Mouse (Mus musculus) limb, embryonic 11.5 days (tissue): ENCODE results near the gene Timm29. TPM values are rescaled to one million over a fixed set of nuclear protein-coding genes. Genes with fewer than 3 reads are reported as not detected.

Experiments used
- ATAC-seq: fragments of 200-750 bp; cut with Nextera tagmentation; 2 replicates; pipeline ENCODE4 v1.8.0; 2017; ENCODE audit warnings: low read depth; ENCODE audit not compliant: insufficient number of reproducible peaks, low FRiP score, low TSS enrichment
- DNase-seq: peaks from one replicate; pipeline ENCODE4 v3.0.0-alpha.2; 2015; ENCODE audit warnings: low spot score
- H3K27ac ChIP-seq: fragments of 300-500 bp; sonication (generic); replicated peaks from 2 replicates; pipeline ENCODE4 v1.5.1; 2014; ENCODE audit warnings: low read depth, mild to moderate bottlenecking, low read length
- H3K27me3 ChIP-seq: fragments of 300-500 bp; sonication (generic); 2 replicates; pipeline ENCODE4 v1.6.1; 2014; ENCODE audit warnings: mild to moderate bottlenecking, low read length, mixed read lengths; ENCODE audit not compliant: control insufficient read depth, insufficient read depth
- H3K36me3 ChIP-seq: fragments of 300-500 bp; sonication (generic); 2 replicates; pipeline ENCODE4 v1.6.1; 2014; ENCODE audit warnings: mild to moderate bottlenecking, low read length, moderate library complexity, mixed read lengths; ENCODE audit not compliant: control insufficient read depth, insufficient read depth
- H3K4me1 ChIP-seq: fragments of 300-500 bp; sonication (generic); 2 replicates; pipeline ENCODE4 v1.6.1; 2014; ENCODE audit warnings: low read length, mixed read lengths; ENCODE audit not compliant: control insufficient read depth, insufficient read depth
- H3K4me2 ChIP-seq: fragments of 300-500 bp; sonication (generic); 2 replicates; pipeline ENCODE4 v1.6.1; 2014; ENCODE audit warnings: low read depth, mild to moderate bottlenecking, moderate library complexity; ENCODE audit not compliant: severe bottlenecking
- H3K4me3 ChIP-seq: fragments of 300-500 bp; sonication (generic); 2 replicates; pipeline ENCODE4 v1.5.1; 2014; ENCODE audit warnings: low read depth, low read length
- H3K9ac ChIP-seq: fragments of 300-500 bp; sonication (generic); 2 replicates; pipeline ENCODE4 v1.6.1; 2014; ENCODE audit warnings: mild to moderate bottlenecking, low read length
- H3K9me3 ChIP-seq: fragments of 300-500 bp; sonication (generic); 2 replicates; pipeline ENCODE4 v1.6.1; 2016; ENCODE audit warnings: low read length; ENCODE audit not compliant: control insufficient read depth
- WGBS: fragments of 180-500 bp; shearing (Covaris S2); extraction: QIAGEN DNeasy Blood & Tissue Kit; methylation state at CpG from one replicate; pipeline ENCODE4 v1.1.7; 2014; 5-methylcytosine and 5-hydroxymethylcytosine counted together
- polyA plus RNA-seq: library from polyadenylated mRNA; unstranded; fragments of >200 nt; fragmentation: Nextera tagmentation; extraction: Ambion mirVana; gene quantifications from 2 replicates; pipeline ENCODE4 v1.2.1, GENCODE M21; 2014

Gene Timm29
- polyA plus RNA-seq, 1 experiment from 2014 or later: 44.9 TPM

DNA sequence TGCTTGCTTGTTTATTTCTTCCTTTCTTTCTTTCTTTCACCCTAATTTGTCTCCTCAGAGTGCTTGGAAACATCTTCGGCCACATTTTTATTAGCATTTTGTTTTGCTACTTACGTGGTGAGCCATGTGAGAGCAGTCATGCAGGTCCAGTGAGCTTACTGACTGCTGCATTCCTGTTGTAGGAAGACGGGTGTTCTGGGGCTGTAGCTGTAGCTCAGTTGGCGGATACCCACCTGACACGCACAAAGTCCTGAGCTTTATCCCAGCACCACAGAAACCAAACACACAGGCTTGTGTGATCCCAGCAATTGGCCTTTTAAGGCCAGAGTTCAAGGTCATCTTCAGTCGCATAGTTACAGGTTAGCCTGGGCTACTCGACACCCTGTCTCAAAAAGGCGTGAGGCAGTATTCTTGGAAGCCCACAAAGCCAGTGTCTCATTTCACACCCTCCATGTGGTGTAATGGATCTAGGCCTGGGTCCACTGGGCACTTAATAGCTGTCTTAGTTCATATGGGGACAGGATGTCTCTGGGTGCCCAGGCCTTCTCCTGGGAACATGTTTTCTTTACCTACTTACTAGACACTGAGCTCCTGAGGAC, 23.8 kb upstream of the Timm29 start:
- no peak overlapping the region for H3K4me2 ChIP-seq
- no peak overlapping the region for H3K4me3 ChIP-seq
- H3K4me1 ChIP-seq: no peaks in the 10 kb centered on the region
- peaks cover 16% of the 10 kb centered on the region for H3K36me3 ChIP-seq
- no peaks in the 10 kb centered on the region for H3K27me3 ChIP-seq
- H3K9ac ChIP-seq: no peak overlapping the region
- DNase-seq: no peak
- WGBS: 89% methylated on average over 8 of the region's 8 CpGs
- no peak overlapping the region for H3K27ac ChIP-seq
- no peaks in the 10 kb centered on the region for H3K9me3 ChIP-seq
- ATAC-seq: no peak

DNA sequence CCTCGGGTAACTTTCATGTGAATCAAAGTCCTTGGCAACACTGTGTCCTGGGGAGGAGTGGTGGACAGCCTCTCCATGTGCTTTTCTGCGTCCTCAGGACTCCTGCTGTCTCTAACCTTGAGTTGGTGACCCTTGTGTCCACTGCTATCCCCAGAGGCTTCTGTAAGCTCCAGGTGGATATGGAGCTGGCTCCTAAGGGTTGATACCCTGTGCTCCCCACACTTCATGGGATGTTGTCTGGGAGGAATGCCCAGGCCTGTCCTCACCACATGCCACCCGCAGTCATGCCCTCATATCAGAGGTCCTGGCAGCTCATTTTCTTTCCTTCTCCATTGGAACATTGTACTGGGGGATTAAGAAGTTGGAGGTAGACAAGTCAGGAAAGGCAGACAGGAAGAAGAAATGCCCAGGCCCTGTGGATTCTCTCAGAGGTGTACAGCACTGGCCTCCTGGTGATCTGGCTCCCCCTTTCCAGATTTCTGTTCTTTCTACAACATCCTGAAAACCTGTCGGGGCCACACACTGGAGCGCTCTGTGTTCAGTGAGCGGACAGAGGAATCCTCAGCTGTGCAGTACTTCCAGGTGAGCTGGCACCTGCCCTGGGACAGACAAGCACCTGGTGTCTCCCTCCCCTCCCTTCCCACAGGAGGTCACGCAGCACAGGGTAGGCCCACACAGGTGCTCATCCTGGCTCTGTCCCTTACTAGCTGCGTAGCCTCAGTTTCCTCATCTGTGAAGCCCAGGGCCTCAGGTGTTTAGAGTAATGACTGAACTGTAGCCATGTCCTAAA, 18.3 kb upstream of the Timm29 start:
- Histone ChIP-seq H3K36me3 (peaks cover 33% of the 10 kb centered on the region), H3K4me2 (no peak overlapping the region), H3K9me3 (no peaks in the 10 kb centered on the region), H3K27me3 (no peaks in the 10 kb centered on the region), H3K9ac (no peak overlapping the region), H3K4me1 (no peaks in the 10 kb centered on the region), H3K4me3 (no peak overlapping the region), H3K27ac (no peak overlapping the region)
- 93% methylated on average over 8 of the region's 8 CpGs for WGBS
- DNase-seq (no peak), ATAC-seq (no peak)

DNA sequence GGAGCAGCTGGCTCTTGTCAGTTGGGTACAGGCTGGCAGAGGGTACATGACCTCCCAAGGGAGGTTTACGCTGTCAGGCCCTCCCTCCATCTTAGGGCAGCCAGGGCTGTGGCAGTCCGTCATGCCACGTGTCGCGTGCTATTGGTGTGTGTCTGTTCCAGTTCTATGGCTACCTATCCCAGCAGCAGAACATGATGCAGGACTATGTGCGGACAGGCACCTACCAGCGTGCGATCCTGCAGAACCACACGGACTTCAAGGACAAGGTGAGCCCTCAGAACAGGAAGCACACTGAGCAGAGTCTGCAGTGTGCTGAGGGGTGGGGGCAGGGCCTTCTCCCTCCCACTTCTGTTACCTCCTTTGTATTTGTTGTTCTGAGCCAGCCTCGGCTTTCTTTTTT, 17.3 kb upstream of the Timm29 start:
- no peaks in the 10 kb centered on the region for H3K27me3 ChIP-seq
- WGBS: 94% methylated on average over 10 of the region's 10 CpGs
- H3K4me2 ChIP-seq: no peak overlapping the region
- DNase-seq (no peak), ATAC-seq (no peak)
- no peaks in the 10 kb centered on the region for H3K4me1 ChIP-seq
- H3K9me3 ChIP-seq: no peaks in the 10 kb centered on the region
- peaks cover 37% of the 10 kb centered on the region for H3K36me3 ChIP-seq
- H3K9ac ChIP-seq: no peak overlapping the region
- no peak overlapping the region for H3K4me3 ChIP-seq
- no peak overlapping the region for H3K27ac ChIP-seq

DNA sequence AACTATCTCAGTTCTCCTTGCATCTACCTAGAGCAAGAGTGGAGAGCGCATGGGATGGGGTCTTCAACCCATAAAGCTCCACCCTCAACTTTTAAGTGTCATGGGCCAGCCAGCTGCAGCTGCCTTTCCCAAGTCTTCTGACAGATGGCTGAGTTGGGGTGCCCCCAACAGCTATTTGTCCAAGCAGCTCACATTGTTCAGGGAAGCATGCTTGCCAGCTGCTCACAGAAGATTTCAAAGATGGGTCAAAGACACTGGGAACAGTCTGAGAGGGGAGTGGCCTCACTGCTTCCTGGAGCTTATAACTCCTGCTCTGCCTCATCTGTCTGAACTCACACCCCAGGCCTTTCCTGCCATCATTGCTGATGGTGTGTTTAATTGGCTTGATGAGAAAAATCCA, 16.2 kb upstream of the Timm29 start:
- Histone ChIP-seq H3K4me2 (no peak overlapping the region), H3K9ac (no peak overlapping the region), H3K36me3 (peaks cover 40% of the 10 kb centered on the region), H3K4me3 (no peak overlapping the region), H3K4me1 (no peaks in the 10 kb centered on the region), H3K27ac (no peak overlapping the region), H3K27me3 (no peaks in the 10 kb centered on the region), H3K9me3 (no peaks in the 10 kb centered on the region)
- no peak for DNase-seq
- 91% methylated on average over 1 of the region's 1 CpGs for whole genome bisulfite sequencing
- ATAC-seq: no peak

DNA sequence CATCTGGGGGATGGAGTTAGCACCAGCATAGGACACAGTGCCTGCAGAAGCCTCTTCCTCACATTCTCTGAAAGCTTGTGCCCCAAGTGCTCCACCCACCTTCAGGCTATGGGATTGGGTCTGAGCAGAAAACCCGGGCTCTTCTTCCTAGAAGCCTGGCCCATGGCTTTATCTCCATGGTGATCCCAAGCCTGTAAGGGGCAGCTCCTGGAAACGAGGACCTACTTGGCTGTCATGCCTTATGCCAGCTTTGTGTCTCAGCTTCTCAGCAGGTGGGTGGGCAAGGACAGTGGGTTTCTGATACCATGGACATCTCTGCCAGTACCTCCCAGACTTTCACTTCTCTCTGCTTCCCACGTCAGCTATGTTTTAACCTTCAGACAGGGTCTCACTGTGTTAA, 14.3 kb upstream of the Timm29 start:
- Histone ChIP-seq H3K27ac (no peak overlapping the region), H3K4me1 (no peaks in the 10 kb centered on the region), H3K9me3 (no peaks in the 10 kb centered on the region), H3K27me3 (no peaks in the 10 kb centered on the region), H3K36me3 (peaks cover 41% of the 10 kb centered on the region), H3K4me3 (no peak overlapping the region), H3K9ac (no peak overlapping the region), H3K4me2 (no peak overlapping the region)
- no peak for DNase-seq
- WGBS: 85% methylated on average over 3 of the region's 3 CpGs
- no peak for ATAC-seq

DNA sequence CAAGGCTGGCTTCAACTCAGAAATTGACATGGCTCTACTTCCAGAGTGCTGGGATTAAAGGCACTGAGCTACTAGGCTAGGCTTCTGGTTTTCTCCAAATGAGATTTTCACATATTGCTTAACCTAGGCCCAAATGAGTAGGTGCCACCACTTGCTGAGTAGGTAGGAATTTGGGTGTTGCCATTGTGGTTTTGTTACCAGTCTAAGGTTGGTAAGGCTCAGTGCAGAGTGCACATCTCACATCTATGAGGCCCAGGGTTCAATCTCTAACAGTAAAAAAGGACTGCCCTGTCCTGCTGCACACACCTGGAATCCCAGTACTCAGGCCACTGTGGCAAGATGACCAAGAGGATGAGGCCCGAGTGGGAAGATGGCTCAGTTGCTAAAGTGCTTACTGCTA, 7.1 kb upstream of the Timm29 start:
- no peaks in the 10 kb centered on the region for H3K27me3 ChIP-seq
- no peaks in the 10 kb centered on the region for H3K9me3 ChIP-seq
- H3K4me3 ChIP-seq: no peak overlapping the region
- DNase-seq: no peak
- no peak for ATAC-seq
- no peaks in the 10 kb centered on the region for H3K4me1 ChIP-seq
- no peak overlapping the region for H3K4me2 ChIP-seq
- H3K9ac ChIP-seq: no peak overlapping the region
- 93% methylated on average over 1 of the region's 1 CpGs for WGBS
- H3K36me3 ChIP-seq: peaks cover 49% of the 10 kb centered on the region
- no peak overlapping the region for H3K27ac ChIP-seq

DNA sequence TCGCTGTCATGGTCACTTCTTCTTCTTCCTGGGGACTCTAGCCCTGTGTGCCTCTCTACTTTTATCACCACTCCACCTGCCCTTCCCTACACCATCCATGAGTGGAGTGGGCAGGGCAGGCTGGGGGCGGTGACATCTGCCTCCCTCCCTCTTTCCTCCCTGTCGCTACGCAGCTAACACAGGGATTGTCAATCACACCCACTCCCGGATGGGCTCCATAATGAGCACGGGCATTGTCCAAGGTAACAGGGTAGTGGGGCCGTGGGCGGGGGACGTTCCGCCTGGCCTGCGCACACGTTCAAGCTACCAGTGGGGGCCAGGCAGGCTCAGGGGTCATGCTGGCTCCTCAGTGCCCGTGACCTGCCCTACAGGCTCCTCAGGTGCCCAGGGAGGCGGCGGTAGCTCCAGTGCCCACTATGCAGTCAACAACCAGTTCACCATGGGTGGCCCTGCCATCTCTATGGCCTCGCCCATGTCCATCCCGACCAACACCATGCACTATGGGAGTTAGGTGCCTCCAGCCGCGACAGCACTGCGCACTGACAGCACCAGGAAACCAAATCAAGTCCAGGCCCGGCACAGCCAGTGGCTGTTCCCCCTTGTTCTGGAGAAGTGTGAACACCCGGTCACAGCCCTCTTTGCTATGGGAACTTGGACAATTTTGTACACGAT, 4.7 kb upstream of the Timm29 start:
- H3K9me3 ChIP-seq: no peaks in the 10 kb centered on the region
- H3K4me1 ChIP-seq: peaks cover 6% of the 10 kb centered on the region
- H3K27me3 ChIP-seq: no peaks in the 10 kb centered on the region
- ATAC-seq: no peak
- WGBS: 89% methylated on average over 23 of the region's 23 CpGs
- no peak overlapping the region for H3K4me2 ChIP-seq
- H3K4me3 ChIP-seq: no peak overlapping the region
- no peak overlapping the region for H3K27ac ChIP-seq
- no peak overlapping the region for H3K9ac ChIP-seq
- peaks cover 40% of the 10 kb centered on the region for H3K36me3 ChIP-seq
- no peak for DNase-seq

DNA sequence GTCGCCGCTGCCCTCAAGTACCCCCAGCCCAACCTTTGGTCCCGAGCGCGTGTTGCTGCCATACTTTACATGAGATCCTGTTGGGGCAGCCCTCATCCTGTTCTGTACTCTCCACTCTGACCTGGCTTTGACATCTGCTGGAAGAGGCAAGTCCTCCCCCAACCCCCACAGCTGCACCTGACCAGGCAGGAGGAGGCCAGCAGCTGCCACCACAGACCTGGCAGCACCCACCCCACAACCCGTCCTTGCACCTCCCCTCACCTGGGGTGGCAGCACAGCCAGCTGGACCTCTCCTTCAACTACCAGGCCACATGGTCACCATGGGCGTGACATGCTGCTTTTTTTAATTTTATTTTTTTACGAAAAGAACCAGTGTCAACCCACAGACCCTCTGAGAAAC, 4.2 kb upstream of the Timm29 start:
- DNase-seq (no peak), ATAC-seq (no peak)
- Histone ChIP-seq H3K27ac (no peak overlapping the region), H3K36me3 (peaks cover 36% of the 10 kb centered on the region), H3K9me3 (no peaks in the 10 kb centered on the region), H3K9ac (no peak overlapping the region), H3K4me3 (no peak overlapping the region), H3K27me3 (no peaks in the 10 kb centered on the region), H3K4me2 (no peak overlapping the region), H3K4me1 (peaks cover 6% of the 10 kb centered on the region)
- WGBS: 89% methylated on average over 8 of the region's 8 CpGs
